Comparison of ENCODE assay signal across 16 mouse cellular contexts in the genomic region with DNA sequence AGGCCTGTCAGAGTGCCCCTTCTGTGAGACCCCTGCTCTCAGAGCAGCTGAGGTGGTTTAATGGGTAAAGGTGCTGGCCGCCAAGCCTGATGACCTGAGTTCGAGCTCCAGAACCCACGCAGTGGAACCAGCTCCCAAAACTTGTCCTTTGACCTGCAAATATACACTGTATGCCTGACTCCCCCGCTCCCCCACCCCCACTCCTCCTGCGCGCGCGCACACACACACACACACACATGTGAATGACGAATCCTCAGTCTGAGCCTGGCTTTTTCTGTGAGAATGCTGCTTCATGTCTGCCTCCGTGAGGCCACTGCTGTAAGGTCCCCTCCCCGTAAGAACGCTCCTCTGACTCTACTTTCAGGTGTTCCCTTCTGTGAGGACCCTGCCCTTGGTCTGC.
"Had no signal": no experiment of that assay in that cellular context is flagged by ENCODE, and none has a peak within 500 bp of the region (broad histone marks: within the 10 kb centered on the region; RNA-seq: fewer than 3 reads in every experiment).

No protein-coding gene starts in this region.

- H3K9ac ChIP-seq: neural tube, embryonic 13.5 days; neural tube, embryonic 15.5 days; stomach, embryonic 15.5 days had no signal

- H3K9me3 ChIP-seq: neural tube, embryonic 13.5 days; neural tube, embryonic 15.5 days; stomach, embryonic 15.5 days had no signal

- H3K27me3 ChIP-seq: neural tube, embryonic 15.5 days; stomach, embryonic 15.5 days had no signal

- H3K4me2 ChIP-seq: neural tube, embryonic 13.5 days; neural tube, embryonic 15.5 days; stomach, embryonic 15.5 days had no signal

- H3K4me1 ChIP-seq: stomach, embryonic 15.5 days had no signal

- H3K4me3 ChIP-seq: neural tube, embryonic 13.5 days; neural tube, embryonic 15.5 days; stomach, embryonic 15.5 days had no signal

- DNase-seq: retina, postnatal 1 day; right cerebral cortex, adult 18-20 months; right cerebral cortex, postnatal 14 days; right cerebral cortex, postnatal 25 days; right cerebral cortex, postnatal 4 days; spleen, adult 18-20 months; thymus, adult 18-20 months; thymus, adult 2 months; thymus, postnatal 14 days; thymus, postnatal 25 days; thymus, postnatal 36 days; thymus, postnatal 4 days had no signal

- H3K27ac ChIP-seq: neural tube, embryonic 13.5 days; neural tube, embryonic 15.5 days; stomach, embryonic 15.5 days; stomach, postnatal 0 days had no signal
